Mouse (Mus musculus): ENCODE measurements around the gene Trim8. TPM values are rescaled to one million over a fixed set of nuclear protein-coding genes. Genes with fewer than 3 reads are reported as not detected.

Trim8 gene
- polyA plus RNA-seq, 1 experiment from 2014 or later = 7.9 TPM

DNA sequence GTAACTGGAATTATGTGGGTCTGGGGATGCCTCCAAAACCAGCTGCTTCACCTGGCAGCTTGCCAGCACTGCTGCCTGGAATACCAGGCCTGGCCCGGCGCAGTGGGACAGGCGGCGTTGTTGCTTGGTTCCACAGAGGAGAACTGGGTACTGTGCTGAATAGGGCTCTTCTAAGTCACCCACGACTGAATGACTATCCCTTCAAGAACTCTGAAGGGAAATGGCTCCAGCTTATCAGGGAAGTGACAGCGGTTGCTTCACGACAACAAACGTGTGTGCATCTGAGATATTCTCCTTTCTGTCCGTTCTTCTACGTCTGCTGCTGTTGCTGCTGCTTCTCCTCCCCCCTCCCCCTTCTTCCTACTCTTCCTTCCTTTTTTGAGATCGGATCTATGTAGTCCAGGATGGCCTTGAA is 52.0 kb downstream of the Trim8 start:
- H3K4me1 ChIP-seq (ENCODE audit: insufficient read depth) = peaks cover 6% of the 10 kb centered on the region
- peak; percentile 72 for DNase-seq
- TF ChIP-seq EP300 (IDR thresholded peaks at IDR 0.05; ENCODE audit: low read depth) (peak; percentile 88), CTCF (IDR thresholded peaks at IDR 0.05; ENCODE audit: low read depth) (no peak)

DNA sequence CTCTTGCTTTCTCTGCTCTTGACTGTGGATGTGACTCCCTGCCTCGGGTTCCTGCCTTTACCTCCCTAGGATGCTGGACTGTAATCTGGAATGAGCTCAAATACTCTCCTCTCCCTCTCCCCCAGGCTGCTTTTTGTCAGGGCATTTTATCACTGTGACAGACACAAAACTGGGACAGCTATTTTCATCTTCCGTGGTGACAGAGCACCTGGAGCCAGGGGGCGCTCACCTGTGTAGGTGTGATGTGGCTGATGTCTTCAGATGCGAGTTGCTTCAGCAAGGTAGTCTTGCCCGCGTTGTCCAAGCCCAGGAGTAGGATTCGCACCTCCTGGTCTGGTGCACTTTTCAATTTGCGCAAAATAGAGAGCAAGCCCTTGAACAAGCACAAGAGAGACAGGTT is 56.5 kb downstream of the Trim8 start:
- H3K27ac ChIP-seq (ENCODE audit: low read depth) = no peak overlapping the region
- no peaks in the 10 kb centered on the region for H3K9me3 ChIP-seq (ENCODE audit: low read length)
- H3K27me3 ChIP-seq (ENCODE audit: insufficient read depth, low read length) = no peaks in the 10 kb centered on the region
- H3K36me3 ChIP-seq (replicated peaks; ENCODE audit: insufficient read depth, low read length) = 0 out of 2 replicates have a peak, but pooled peaks cover 2% of the 10 kb centered on the region
- DNase-seq = no peak
- H3K4me3 ChIP-seq (ENCODE audit: low read depth, low read length) = no peak overlapping the region
- no peak overlapping the region for H3K9ac ChIP-seq (replicated peaks)
- no peak overlapping the region for H3K4me2 ChIP-seq (ENCODE audit: low read depth, low read length)
- ATAC-seq = no peak
- WGBS (ENCODE audit: insufficient replicate concordance) = 80% methylated on average over 8 of the region's 8 CpGs
- H3K4me1 ChIP-seq (ENCODE audit: insufficient read depth) = peaks cover 6% of the 10 kb centered on the region
- no peak for TF ChIP-seq CTCF (IDR thresholded peaks at IDR 0.05; ENCODE audit: low read depth)
- TF ChIP-seq EP300 (IDR thresholded peaks at IDR 0.05; ENCODE audit: low read depth) = no peak

More for the DNA sequence above, 52.0 kb downstream of the Trim8 start:
- Histone ChIP-seq H3K4me3 (ENCODE audit: low read depth, low read length) (no peak overlapping the region), H3K4me2 (ENCODE audit: low read depth, low read length) (peak overlapping the region; percentile 52), H3K36me3 (replicated peaks; ENCODE audit: insufficient read depth, low read length) (peaks cover 2% of the 10 kb centered on the region; the same call in 1 of the 2 replicates), H3K9ac (replicated peaks) (peak overlapping the region; percentile 32; the same call in 1 of the 2 replicates), H3K9me3 (ENCODE audit: low read length) (no peaks in the 10 kb centered on the region), H3K27me3 (ENCODE audit: insufficient read depth, low read length) (no peaks in the 10 kb centered on the region), H3K27ac (ENCODE audit: low read depth) (peak overlapping the region; percentile 67)
- WGBS (ENCODE audit: insufficient replicate concordance) = 28% methylated on average over 11 of the region's 11 CpGs
- ATAC-seq = peak; percentile 89

DNA sequence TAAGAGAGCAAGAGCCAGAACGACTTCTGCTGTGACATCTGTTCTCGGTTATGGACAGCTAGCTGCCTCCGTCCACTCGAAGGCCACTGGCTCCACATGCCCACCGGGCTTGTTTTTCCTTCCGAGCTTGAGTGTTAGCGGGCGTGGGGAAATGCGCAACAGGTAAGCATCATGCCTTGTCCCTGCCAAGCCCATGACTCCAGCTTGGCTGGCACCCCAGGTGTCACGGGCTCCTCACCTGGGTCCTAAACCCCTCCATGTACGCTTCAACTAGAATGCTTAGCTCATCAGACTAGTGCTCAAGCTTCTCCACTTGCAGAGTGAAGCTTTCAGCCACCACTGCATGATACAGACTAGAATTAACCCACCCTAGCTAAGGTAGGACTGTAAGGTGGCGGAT is 57.1 kb downstream of the Trim8 start:
- H3K9me3 ChIP-seq (ENCODE audit: low read length) = no peaks in the 10 kb centered on the region
- H3K27me3 ChIP-seq (ENCODE audit: insufficient read depth, low read length) = no peaks in the 10 kb centered on the region
- DNase-seq = no peak
- no peak overlapping the region for H3K9ac ChIP-seq (replicated peaks)
- H3K27ac ChIP-seq (ENCODE audit: low read depth) = no peak overlapping the region
- 0 out of 2 replicates have a peak, but pooled peaks cover 2% of the 10 kb centered on the region for H3K36me3 ChIP-seq (replicated peaks; ENCODE audit: insufficient read depth, low read length)
- peaks cover 1% of the 10 kb centered on the region; the same call in 1 of the 2 replicates for H3K4me1 ChIP-seq (ENCODE audit: insufficient read depth)
- H3K4me3 ChIP-seq (ENCODE audit: low read depth, low read length) = no peak overlapping the region
- ATAC-seq = no peak
- 85% methylated on average over 12 of the region's 12 CpGs for WGBS (ENCODE audit: insufficient replicate concordance)
- no peak overlapping the region for H3K4me2 ChIP-seq (ENCODE audit: low read depth, low read length)
- TF ChIP-seq EP300 (IDR thresholded peaks at IDR 0.05; ENCODE audit: low read depth) = no peak

DNA sequence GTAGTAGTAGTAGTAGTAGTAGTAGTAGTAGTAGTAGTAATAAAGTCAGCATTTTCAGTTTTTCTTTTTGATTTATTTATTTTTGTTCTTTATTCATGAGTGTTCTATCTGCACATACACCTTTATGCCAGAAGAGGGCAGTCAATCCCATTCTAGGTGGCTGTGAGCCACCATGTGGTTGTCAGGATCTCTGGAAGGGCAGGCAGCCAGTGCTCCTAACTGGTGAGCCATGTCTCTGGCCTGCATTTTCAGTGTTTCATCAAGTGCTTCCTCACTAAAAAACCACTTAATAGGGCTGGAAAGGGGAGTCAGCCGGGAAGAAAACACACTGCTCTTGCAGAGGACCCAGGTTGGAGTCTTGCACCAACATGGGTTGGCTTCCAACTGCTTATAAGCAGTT is 60.6 kb downstream of the Trim8 start:
- Histone ChIP-seq H3K36me3 (replicated peaks; ENCODE audit: insufficient read depth, low read length) (0 out of 2 replicates have a peak, but pooled peaks cover 2% of the 10 kb centered on the region), H3K27ac (ENCODE audit: low read depth) (no peak overlapping the region), H3K4me2 (ENCODE audit: low read depth, low read length) (no peak overlapping the region), H3K9ac (replicated peaks) (no peak overlapping the region; the same call in 1 of the 2 replicates), H3K4me3 (ENCODE audit: low read depth, low read length) (no peak overlapping the region), H3K9me3 (ENCODE audit: low read length) (no peaks in the 10 kb centered on the region), H3K4me1 (ENCODE audit: insufficient read depth) (no peaks in the 10 kb centered on the region), H3K27me3 (ENCODE audit: insufficient read depth, low read length) (no peaks in the 10 kb centered on the region)
- peak; percentile 48 for DNase-seq
- TF ChIP-seq CTCF (IDR thresholded peaks at IDR 0.05; ENCODE audit: low read depth) (peak; percentile 86), EP300 (IDR thresholded peaks at IDR 0.05; ENCODE audit: low read depth) (no peak)
- WGBS (ENCODE audit: insufficient replicate concordance) = 24% methylated on average over 1 of the region's 1 CpGs
- ATAC-seq = peak; percentile 69

DNA sequence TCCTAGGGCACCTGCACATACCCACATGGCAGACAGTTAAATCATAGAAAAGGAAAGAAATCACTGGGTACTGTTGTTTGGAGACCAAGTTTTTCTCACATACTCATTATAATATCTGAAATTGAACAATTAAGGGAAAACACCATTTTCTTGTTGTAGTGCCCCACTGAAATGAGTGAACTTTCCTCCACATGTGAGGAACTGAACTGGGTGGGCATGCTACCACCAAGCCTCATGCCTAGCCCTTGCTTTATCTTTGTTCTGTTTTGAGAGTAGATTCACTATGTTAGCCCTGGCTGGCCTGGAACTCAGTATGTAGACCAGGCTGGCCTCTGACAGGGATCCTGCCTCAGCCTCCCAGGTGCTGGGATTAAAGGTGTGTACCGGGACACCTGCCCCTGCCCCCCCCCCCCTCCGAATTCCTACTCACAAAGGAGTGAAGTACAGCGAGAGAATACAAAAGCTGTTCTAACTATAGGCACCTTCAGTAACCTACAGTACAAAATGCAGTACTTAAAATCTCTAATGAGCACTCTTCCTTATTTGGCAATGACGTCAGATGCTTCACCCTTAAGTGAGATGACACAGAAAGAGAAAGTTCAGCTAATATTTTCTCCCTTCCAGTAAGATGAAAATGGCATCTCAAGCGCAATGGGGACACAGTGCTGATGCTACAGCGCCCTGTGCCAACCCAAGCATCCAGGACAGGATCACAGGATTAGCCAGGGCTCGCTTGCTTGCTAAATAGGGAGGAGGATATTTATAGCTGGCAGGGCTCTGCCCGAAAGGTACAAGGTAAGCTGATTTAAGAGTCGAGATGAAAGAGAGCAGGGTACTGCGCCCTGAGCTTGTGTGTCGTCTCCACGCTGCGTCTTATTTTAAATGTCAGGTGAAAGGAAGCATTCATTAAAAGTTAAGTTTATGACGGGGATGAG is 61.3 kb downstream of the Trim8 start:
- Histone ChIP-seq H3K4me3 (ENCODE audit: low read depth, low read length) (no peak overlapping the region), H3K4me2 (ENCODE audit: low read depth, low read length) (no peak overlapping the region), H3K9me3 (ENCODE audit: low read length) (no peaks in the 10 kb centered on the region), H3K4me1 (ENCODE audit: insufficient read depth) (no peaks in the 10 kb centered on the region), H3K9ac (replicated peaks) (no peak overlapping the region; the same call in 1 of the 2 replicates), H3K27me3 (ENCODE audit: insufficient read depth, low read length) (no peaks in the 10 kb centered on the region), H3K27ac (ENCODE audit: low read depth) (no peak overlapping the region), H3K36me3 (replicated peaks; ENCODE audit: insufficient read depth, low read length) (0 out of 2 replicates have a peak, but pooled peaks cover 1% of the 10 kb centered on the region)
- TF ChIP-seq CTCF (IDR thresholded peaks at IDR 0.05; ENCODE audit: low read depth) (no peak), EP300 (IDR thresholded peaks at IDR 0.05; ENCODE audit: low read depth) (no peak)
- WGBS (ENCODE audit: insufficient replicate concordance) = 86% methylated on average over 14 of the region's 14 CpGs
- no peak for DNase-seq
- no peak for ATAC-seq

DNA sequence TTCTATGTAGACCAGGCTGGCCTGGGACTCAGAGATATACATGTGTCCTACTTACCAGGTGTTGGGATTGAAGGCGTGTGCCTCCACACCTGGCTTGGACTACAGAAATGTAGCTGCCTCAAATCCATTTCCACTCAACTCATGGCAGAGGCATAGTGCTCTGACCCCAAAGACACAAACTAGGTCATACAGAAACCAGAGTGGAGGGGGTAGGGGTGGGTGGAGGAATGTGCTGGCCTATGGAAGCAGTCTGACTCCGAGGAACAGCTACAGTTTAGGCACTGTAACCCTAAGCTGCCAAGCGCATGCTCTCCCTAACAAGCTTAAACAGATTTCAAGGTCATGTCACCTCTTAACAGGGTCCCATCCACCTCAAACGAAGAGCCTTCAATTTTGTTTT is 62.1 kb downstream of the Trim8 start:
- ATAC-seq = peak; percentile 77; the same call in 1 of the 2 replicates
- 0 out of 2 replicates have a peak overlapping the region, but pooled peaks have one; percentile 16 for H3K27ac ChIP-seq (ENCODE audit: low read depth)
- no peaks in the 10 kb centered on the region for H3K4me1 ChIP-seq (ENCODE audit: insufficient read depth)
- 80% methylated on average over 4 of the region's 4 CpGs for WGBS (ENCODE audit: insufficient replicate concordance)
- no peaks in the 10 kb centered on the region for H3K27me3 ChIP-seq (ENCODE audit: insufficient read depth, low read length)
- no peak for TF ChIP-seq EP300 (IDR thresholded peaks at IDR 0.05; ENCODE audit: low read depth)
- TF ChIP-seq CTCF (IDR thresholded peaks at IDR 0.05; ENCODE audit: low read depth) = no peak
- H3K9ac ChIP-seq (replicated peaks) = no peak overlapping the region
- no peak overlapping the region for H3K4me2 ChIP-seq (ENCODE audit: low read depth, low read length)
- no peaks in the 10 kb centered on the region for H3K9me3 ChIP-seq (ENCODE audit: low read length)
- H3K4me3 ChIP-seq (ENCODE audit: low read depth, low read length) = no peak overlapping the region
- H3K36me3 ChIP-seq (replicated peaks; ENCODE audit: insufficient read depth, low read length) = no peaks in the 10 kb centered on the region
- no peak for DNase-seq

Measured in liver, postnatal 0 days (tissue).